Mouse (Mus musculus) ovary, postnatal 36 days (tissue): ENCODE data around the gene Inpp4b.

Experiments
- DNase-seq: peaks from one replicate; pipeline ENCODE4 v3.0.0; 2022; ENCODE audit warnings: low spot score, mixed read lengths

Inpp4b gene

DNA sequence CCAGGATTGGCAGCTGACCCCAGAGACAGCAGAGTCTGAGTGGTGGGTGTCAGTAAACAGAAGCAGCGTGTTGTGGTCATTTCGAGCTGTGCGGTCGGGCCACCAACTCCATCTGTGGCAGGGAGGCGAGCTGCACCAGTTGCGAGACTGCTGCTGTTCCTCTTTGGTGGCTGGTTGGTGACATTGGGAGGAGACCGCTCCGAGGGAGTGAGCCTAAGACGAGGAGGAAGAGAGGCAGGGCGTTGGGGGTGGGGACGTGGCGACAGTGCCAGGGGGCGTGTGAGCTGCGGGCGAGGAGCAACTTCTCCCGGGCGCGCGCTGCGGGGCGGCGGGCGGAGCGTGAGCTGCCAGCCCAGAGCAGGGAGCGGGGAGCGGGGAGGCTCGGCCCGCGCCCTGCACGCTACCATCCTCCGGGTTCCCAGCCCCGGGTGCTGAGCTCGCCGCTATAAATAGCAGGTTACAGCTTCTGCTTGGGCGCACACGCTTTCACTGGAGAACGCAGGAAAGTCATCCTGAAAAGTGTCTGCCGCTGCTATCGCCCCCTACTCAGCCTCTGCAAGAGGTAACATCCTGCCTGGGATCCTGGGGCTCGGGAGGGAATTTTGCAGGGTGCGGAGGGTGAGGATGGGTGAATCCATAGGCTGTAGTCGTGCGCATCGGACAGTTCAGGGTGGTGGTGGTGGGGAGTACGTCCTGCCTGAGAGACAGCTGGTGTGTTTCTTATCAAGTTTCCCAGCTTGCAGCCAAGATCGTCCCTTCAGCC is at the start of gene Inpp4b:
Gene Inpp4b (plus strand): TSS at position 321 of the 763 bp plus-strand sequence.
- peak; percentile 55 for DNase-seq

DNA sequence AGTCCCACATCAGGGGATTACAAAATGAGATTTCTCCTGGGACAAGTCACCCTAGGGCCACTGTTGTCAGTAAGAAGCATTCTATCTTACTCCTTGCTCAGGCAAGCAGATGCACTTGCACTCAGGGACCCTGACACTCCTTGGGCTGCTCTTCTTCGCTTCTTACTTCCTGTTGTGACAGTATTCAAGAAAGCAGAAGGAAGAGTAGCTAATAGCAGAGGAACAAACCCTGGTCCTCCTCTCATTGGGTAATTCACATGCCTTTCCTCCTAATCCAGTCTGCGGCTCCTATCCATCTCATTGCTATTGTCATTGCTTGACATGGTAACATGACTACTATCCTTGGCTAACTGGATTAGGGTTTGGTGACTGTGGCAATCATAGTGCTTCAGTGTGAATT is 7.1 kb upstream of the Inpp4b start:
- no peak for DNase-seq

DNA sequence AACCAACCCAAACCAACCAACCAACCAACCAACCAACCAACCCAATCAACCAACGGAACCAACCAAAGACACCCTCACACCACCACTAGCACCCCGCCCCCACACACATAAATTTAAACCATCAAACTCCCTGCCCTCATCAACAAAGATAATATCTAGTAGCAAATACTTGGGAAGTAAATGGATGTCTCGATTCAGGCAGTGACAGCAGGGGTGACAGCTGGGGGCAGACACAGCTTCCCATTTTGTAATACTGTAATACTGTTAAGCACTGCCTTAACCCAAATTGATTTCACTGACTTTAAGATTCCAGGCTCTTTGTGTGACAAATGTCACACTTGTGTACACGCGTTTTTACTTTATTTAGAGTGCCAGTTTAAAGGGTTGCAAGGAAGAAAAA is 1.2 kb upstream of the Inpp4b start:
- DNase-seq = no peak

DNA sequence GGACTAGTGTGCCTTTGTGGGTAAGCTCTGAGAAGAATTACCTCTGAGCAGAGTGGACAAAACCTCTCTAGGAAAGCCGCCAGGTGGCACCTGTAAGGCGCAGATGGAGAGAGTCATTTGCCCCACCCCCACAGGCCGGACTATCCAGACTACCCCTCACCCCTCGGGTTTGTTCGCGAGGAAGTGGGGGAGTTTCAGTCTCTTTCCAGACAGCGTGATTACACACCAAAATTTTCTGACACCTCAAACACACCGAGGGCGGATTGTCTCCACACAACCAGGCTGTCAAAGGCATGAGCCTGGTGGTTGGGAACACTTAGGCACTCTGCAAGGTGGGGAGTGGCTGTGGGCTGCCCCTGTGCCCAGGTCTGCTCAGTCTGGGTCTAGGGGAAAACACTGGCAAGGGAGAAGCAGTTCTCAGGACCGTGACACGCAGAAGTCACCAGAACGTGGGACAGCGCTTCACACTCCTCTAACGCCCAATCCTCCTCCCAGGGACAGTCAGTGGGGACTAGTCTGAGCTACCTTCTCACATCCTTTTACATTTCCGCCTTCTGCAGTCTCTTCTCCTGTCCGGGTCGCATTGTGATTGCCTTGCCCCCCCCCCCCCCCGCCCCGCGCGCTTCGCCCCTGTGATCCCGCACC is 643 bp upstream of the Inpp4b start:
- peak; percentile 50 for DNase-seq

DNA sequence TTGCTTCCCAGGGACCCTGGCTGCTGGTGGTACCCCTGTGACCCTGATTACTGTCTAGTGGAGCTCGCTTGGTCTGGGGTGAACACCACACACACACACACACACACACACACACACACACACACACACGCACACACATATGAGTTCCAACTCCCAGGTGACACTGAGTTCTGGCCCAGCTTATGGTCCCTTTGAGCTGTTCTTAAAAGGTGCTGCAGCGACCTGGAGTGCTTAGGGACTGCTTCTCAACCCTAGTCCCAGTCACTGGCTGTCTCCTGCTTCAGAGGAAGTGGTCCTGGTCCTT is 595 bp downstream of the Inpp4b start:
- no peak for DNase-seq

DNA sequence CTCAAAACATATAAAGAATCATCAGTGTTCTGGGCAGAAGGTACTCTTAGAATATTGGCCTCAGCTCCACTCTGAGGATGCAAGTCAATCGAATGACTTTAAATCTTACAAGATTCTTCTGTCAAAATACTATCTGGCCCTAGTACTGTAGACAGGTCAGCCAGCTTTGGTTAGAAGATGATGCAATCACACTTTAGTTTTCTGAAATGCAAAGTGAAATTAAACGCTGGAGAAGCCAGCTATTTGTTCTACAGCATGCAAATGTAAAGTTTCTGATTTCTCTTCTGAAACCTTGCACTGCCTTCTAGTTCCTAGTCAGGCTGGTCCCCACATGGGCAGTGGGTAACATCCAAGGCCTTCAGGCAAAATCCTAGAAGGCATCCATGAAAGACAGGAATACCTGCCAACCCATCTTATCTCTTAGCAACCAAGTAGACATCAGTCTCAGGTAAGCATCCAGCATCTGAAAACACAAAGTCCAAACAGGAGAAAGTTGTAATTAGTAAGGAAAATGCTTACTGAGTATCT is 2.9 kb downstream of the Inpp4b start:
- no peak for DNase-seq

DNA sequence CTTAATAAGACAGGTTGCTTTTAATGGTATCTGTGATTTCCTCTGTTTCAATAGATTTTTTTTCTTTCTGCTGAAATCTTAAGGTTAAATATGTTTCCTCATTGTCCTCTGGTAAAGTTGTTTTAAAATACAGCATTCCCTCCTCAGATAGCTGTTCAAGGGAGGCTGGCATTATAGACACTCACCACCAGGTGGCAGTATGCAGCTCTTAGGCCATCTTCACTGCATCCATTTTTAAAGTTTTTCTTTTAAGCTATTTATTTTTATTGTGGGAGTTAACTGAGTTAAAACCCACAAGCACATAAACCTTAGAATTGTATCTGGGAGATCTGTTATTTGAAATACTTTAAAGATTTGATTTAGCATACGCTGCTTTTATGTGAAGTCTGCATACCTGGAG is 7.1 kb downstream of the Inpp4b start:
- DNase-seq = no peak

DNA sequence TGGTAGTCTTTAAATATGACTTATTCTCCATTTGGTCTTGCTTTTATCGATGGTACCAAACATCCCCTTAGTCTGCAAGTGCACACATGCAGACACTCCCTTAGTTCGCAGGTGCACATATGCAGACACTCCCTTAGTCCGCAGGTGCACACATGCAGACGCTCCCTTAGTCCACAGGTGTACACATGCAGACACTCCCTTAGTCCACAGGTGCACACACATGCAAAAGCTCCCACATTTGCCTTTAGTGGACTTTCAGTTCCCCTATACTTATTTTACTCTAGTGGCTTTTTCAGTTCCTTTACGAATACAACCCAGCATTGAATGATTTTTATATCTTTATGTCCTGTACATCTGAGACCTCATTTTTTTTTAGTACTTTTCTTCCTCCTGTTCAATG is 11.1 kb downstream of the Inpp4b start:
- DNase-seq = no peak

DNA sequence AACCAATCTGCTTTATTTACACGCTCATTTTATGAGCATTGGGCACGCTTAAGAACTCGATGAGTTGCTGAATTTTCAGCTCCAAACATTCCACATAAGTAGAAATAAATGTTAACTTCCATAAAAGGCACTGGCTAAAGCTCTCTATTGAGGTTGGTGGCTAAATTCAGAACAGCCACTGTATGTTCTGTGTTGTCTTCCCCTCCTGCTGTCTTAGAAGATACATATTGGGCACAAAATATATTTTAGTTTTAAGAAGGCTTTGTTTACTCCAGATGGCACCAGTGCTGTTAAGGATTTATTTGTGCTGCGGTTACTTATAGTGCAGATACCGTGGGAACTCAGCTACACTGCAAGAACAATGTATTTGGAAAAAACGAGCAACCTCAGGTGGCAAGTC is 15.8 kb downstream of the Inpp4b start:
- DNase-seq = no peak

DNA sequence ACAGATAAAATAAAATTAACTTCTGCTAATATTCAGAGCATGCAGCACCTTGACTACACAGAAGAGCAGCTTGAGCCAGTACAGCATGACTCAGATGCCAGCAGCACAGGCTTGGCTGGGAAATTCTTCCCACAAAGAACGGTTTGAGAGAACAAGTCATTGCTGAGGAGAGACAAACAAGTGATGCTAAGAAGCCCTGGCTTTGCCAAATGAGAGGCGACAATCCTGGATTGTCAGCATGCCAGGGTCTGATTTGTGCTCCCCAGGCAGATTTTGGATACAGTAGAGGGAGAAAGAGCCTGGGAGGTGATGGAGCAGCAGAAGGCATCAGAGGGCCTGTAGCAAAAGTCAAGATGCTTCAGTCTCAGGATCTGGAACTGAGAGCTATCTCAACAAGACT is 18.2 kb downstream of the Inpp4b start:
- no peak for DNase-seq

DNA sequence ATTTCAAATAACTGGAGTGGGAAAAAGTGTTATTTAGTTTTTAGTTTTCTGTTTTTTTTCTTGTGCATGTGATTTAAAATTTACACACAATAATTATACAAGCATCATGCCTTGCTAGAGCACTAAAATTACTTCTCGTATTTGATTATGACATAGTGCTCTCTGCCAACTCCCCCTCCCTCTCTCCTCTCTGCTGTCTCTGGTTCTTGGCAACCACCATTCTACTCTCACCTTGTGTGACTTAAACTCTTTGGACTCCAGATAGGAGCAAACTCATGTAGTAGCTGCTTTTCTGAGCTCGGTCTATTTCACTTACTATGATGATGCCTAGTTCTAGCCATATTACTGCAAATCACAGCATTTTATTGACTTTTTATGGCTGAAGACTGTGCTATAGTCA is 18.8 kb downstream of the Inpp4b start:
- no peak for DNase-seq

DNA sequence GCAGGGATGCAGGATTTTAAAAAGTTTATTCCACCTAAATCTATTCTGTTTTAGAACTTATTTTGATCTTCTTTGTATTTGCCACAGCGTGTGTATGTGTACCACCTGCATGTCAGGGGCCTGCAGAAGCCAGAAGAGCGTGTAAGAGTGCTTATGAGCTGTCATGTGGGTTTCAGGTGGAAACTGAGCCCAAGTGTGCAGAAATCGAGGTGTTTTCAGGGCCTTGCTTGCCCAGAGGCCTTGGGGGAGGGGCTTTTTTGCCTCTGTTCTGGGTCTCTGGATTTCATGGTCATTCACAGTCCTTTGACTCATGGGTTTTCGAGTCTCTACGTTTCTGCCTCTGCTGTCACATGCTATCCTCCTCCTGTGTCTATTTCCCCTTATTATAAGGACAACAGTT is 28.3 kb downstream of the Inpp4b start:
- DNase-seq = no peak

DNA sequence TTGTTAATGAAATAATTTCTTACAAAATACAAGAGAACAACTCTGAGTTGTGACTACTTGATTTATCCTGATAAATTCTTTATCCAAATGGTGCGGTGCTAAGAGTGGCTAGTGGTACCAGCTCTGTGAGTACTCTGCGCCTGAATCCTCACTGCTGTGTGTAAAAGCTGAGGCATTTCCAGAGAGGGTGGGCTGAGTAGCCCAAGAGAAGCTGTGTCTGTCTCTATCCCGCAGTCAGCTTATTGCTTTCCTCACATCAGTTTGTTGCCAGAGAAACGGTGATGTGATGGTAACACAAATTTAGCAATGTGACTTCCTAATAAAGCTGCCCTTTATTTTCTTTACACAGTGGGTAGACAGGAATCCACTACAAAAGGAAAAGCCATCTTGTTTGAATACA is 29.5 kb downstream of the Inpp4b start:
- no peak for DNase-seq

DNA sequence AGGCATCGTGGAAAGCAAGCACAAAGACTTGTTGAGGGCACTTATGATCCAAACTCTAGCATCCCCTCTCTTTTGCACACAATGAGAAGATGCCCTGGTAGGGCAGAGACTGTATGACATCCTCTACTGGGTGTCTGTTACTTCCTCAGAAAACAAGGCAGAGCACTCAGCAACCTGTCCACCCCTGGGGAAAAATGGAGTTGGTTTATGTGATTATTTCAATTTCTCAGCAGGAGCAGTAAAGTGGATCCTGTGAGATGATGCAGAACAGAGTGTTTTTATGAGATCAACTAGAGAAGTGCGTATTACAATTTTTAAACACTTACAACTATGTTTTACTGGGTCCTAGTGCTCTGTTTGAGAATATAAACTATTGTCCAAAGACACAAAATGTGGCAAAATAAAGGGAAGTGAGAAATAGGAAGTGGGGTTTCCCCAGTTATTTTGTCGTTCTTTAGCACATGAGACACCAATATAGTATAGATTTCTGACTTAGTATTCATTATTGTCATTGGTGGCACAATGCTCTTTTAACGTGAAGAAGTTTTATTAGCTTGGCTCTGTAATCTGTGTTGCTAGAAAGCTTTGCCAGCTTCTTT is 32.6 kb downstream of the Inpp4b start:
- no peak for DNase-seq

DNA sequence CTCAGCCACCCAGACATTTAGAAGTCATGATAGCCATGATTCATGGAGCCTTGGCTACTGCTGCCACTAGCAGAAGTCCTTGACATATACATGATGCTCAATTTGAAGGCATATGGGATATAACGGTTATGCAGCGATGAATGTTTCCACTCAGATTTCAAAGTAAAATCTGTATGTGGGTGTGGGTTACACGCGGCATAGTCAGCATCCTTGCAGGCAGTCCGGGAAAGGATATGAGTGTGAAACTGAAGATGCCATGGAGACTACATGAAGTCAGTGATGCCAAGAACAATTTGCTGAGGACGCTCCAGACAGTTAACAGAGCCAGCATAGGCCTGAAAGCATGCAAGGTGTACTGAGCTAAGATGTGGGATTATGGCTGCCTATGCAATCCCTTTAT is 46.6 kb downstream of the Inpp4b start:
- no peak for DNase-seq

DNA sequence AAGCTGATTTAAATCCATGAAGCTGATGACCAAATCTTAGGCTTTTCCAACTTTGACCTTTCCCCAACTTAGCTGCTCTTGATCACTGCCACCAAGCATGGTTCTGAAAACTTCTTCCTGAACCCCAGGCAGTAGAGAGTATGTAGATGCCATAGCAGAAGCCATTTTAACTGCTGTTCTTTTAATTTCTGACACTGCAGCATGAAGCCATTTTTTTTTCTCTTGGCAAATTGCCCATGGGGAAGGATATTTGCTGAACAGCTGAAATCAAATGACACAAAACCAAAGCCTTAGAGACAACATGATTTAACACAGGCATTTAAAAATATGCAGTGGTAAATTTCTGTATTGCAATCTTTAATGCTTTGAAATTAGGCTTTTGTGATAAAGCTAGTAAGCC is 56.7 kb downstream of the Inpp4b start:
- DNase-seq = no peak

DNA sequence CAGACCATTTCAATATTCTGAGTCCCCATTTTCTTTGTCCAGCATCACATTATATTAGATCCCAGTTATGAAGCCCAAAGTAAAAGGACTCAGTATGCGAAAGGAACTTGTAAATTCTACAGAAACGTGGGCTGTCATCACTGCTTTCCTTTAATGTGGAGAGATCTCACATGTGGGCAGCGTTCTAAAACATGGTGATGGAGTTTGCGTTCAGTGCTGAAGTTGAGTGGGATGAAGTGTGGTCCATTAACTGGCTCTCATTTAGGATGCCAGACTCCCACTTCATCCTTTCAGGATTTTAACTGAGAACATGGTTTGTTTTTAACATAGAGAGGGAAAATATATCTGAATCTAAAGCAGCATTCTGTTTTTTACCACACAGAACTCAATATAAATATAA is 57.1 kb downstream of the Inpp4b start:
- no peak for DNase-seq

DNA sequence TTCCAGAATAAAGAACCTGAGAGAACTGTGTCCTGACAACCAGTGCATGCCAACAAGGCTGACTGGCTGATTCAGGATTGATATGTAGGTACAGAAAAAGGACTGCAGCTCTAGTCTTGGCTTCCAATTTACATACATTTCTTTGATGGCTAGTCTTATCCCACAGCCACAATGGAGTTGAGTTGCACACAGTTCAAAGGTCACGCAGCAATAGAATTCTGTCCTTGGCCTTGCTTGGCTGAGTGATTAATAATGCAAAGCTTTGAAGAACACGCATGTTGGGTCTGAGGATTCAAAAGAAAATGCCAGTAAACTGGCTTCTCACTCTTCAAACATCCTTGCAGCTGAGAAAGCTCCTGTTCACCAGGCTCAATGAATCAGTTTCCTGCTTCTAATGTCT is 70.4 kb downstream of the Inpp4b start:
- no peak for DNase-seq

DNA sequence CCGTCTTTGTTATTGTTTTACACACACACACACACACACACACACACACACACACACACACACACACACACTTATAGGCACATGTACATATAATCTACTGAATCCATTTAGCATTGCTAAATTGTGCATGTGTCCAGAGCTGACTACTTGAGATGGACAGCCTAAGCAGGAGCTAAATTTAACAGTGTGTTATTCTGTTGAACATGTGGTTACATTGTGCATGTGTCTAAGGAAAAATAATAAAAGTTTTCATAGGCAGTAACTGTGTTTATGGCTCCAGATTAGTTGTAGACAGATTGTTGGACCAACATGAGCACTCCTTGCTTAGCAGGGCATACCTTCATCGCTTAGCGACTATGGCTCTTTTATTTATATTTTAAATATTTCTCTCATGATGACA is 101.6 kb downstream of the Inpp4b start:
- DNase-seq = no peak

DNA sequence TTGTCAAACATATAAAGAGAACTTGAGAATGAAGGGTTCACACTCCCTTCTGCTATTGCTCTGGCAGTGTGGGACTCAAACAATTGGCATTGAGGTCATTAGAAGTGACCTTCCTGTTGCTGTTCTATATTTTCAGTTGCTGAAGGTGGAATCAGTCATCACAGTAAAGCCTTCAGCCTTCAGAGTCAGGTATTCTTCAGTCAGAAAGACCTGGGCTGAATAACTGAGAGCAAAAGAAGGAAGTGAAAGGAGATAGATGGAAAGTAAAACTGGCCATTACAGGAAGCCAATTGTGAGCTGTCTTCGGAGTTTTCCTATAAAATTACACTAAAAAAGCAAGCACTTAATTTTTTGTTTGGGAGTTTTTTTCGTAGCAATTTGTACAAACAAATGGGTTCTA is 107.4 kb downstream of the Inpp4b start:
- no peak for DNase-seq

DNA sequence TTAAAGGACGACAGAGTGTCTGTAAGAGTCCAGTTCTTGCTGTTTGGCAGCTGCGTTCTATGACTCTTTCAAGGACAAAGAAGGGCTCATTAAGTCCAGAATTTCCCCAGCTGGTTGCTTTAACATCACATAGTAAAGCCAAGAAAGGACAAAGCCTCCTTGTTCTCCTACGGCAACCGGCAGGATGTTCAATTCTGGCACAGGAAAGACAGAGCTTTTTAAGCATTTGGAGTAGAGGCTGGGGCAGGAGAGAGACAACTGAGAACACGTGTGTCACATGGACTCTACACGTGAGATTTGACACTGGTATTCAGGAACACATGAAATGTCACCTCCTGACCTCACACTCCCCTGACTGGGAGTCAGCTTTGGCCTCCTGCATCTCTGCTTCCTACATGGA is 109.7 kb downstream of the Inpp4b start:
- no peak for DNase-seq

DNA sequence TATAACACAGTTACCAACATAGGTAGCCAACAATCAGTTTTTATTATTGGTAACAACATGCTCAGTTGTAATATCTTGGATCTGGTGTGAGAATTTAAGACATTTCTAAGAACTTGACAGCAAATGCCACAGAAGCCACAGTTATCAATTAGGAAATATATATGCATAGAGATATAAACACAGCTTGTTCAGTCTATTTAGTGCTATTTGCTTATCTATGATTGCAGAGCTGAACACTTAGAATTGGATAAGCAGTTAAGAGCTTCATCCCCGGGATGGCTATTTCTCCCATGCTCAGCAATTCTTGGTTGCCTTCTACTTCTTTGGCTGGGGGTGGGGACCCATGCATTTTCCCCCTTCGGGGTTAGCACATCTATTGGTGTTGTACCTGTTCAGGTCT is 112.5 kb downstream of the Inpp4b start:
- DNase-seq = no peak

DNA sequence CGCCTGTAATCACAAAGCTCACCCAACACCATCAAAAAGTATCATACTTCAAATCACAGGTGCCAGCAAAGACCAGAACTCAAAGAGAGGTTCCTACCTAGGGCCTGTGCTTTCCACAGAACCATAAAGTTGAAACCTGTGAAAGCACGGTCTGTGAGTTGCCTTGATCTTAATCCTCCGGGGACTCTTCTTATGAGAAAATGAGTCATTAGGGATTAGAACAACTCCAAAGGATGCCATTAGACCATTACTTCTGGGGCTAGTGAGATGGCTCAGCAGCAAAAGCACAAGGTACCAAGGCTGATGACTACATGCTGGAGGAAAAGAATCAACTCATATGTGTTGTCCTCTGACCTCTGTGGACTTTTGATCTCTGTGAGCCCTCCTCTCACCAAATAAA is 121.4 kb downstream of the Inpp4b start:
- DNase-seq = no peak

DNA sequence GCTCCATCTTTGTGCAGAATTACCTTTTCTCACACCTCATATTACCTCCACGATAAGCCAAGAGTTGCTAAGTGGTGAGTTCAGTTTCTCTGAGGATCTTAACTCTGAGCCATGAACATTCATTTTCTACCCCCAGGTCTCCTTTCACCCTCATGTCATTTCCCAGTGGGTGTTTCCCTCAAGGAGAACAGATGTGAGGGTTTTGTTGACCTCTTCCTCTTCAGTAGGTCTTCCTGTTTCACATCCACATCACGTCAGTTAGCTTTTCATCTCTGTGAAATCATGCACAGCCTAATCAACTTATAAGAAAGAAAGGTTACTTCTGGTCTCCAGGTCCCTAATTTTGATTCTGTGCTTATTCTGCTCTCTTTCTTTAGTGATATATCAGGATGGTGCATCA is 124.4 kb downstream of the Inpp4b start:
- no peak for DNase-seq
